Mouse (Mus musculus) yolk sac, embryonic 10.5 days (tissue): ENCODE results near the gene Polr3h.
A peak's percentile ranks its signal among the peaks of the same experiment; 100 is the strongest.
"Not testable (repeated sequence)": the region's sequence is repeated elsewhere in the genome, so short reads cannot be mapped to it uniquely, and the experiment has no call there.

Experiments used
- DNase-seq: peaks from one replicate; pipeline ENCODE4 v3.0.0-alpha.2; 2017; ENCODE audit warnings: low spot score

Gene Polr3h

DNA sequence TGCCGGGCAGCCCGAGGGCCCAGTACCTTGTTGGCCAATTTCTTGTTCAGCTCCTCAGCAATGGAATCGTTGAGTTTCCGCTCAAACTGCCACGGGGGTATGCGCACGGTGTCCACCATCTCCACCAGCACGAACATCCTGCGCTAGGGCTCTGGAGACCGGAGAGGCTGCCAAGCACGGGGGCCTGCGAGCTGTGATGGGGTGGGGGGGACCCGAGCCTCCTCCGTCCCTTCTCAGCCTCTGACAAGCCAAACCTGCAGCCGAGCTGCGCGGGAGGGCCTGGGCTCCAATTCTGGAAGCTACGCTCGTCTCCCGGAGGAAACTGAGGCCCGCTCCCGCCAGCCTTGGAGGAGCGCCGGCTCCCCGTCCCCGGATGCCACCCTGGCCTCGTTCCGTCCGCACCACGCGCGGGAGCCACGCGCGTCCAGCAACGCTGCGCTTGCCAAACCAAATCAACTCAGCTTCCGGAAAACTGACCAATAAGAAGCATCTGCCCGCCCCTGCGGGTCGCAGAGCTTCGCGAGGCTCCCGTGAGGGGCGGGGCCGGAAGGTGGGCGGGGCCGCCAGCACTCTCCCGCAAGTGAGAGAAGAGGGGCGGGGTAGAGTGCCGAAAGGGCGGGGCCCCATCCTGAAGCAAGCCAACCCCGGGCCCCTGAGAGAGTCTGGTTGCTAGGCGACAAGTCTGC, at the start of gene Polr3h:
Polr3h (minus strand) TSS at position 481 of the 686 bp plus-strand sequence.
- DNase-seq = peak; percentile 97

- not testable (repeated sequence) for DNase-seq
These were observed 49.1 kb upstream of the Polr3h start for GRCm38 (mm10) chr15:81975156-81975555.

- DNase-seq = not testable (repeated sequence)
These were observed 44.5 kb upstream of the Polr3h start for GRCm38 (mm10) chr15:81970498-81970897.

GRCm38 (mm10) chr15:81969635-81970034, 43.6 kb upstream of the Polr3h start:
- not testable (repeated sequence) for DNase-seq

DNA sequence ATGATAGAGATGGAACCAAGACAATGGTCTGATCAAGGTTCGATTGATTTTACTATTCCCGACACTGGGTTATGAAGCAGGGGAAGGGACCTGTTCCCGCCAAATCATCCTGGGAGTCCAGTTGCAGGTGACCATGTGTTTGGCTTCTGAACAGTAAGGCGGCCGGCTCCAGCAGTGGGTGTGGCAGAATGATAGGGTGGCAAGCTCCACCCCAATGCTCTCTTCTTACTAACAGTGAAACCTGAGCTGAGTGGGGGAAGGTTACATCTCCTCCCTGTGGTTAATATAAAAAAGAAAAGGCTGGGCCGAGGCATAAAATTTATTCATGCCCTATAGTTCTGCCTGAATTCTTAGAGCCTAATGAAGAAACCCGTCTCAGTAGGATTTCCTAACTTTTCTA, 43.1 kb upstream of the Polr3h start:
- DNase-seq = no peak

GRCm38 (mm10) chr15:81968447-81968846, 42.4 kb upstream of the Polr3h start:
- no peak for DNase-seq

DNA sequence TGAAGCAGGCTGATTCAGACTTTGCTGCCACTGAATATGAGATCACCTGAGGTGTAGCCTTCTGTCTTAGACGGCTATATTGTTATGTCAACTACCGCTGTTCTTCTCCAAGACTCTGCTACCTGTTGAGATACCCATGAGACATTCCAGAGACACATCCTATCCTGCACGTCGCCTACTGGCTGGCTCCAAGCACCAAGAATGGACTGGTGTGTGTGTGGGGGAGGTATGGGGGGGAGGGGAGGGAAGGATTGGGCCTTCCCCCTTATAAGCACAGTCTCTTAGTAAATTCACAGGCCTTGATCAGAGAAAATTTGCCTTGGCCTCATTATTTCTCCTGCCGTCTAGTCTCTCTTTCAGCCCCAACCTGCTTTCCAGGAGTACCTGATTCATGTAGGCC, 41.8 kb upstream of the Polr3h start:
- no peak for DNase-seq

- DNase-seq = no peak
These were observed 40.2 kb upstream of the Polr3h start for GRCm38 (mm10) chr15:81966062-81966829.

- DNase-seq = no peak
These were observed 39.0 kb upstream of the Polr3h start for GRCm38 (mm10) chr15:81964980-81965545.

DNA sequence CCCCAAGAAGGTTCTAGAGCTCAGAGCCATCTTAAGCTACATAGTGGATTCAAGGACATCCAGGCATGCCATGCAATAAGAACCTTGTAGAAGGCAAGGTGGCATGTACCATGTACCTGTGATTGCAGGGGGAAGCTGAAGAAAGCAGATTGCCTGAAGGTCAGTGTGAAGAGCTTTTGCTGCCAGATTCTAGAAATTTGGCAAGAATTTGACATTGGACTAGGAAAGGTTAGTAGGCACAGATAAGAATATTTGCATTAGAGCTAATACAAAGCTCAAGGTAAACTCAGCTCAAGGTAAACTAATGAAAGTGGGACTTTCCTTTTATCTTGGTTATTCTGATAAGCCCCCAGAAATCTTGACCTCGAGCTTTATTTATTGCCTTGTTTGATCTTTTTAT, 38.2 kb upstream of the Polr3h start:
- DNase-seq = no peak

- no peak for DNase-seq
These were observed 35.0 kb upstream of the Polr3h start for GRCm38 (mm10) chr15:81961078-81961451.

DNA sequence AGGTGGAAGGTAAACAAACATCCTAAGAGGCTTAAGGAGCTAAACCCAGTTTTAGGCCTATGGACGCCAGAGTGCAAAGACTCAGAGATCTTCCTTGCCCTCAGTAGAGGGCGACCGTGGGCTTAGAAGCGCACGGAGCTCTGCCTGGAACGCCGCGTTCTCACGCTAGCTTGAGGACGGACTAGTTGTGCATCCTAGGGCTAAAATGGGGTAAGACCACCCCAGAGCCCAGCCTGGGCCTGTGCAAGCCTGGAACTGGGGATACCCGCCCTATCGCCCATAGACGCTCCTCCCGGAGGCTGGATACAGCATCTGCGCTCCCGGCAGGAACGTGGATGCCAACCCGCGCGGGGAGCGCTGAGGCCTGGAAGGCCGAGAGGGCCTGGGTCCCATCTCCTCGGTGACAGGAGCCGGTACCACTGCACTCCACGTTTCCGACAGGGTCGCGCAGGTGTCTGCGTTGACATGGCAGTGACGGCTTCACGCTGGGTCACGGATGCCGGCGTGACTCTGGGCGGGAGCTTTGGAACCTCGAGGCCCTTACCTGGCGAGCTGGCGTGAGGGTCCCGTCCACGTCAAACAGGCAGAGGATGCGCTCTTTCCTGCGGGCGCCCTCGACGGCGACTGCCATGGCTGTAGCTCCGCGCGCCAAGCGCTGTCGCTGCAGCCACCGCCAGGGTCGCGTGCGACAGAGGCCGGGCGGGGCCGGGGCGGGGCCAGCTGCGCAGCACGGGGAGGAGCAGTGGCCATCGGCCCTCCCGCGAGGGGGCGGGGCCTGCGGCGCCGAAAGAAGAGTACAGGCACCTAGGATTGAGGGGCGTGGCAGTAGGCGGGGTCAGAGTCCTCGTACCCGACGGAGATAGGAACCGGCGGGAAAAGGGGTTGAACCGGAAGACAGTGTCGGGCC, 34.4 kb upstream of the Polr3h start, which contains the start of gene Pmm1:
Pmm1 (minus strand) TSS at position 760 of the 907 bp plus-strand sequence.
- peak; percentile 99 for DNase-seq

DNA sequence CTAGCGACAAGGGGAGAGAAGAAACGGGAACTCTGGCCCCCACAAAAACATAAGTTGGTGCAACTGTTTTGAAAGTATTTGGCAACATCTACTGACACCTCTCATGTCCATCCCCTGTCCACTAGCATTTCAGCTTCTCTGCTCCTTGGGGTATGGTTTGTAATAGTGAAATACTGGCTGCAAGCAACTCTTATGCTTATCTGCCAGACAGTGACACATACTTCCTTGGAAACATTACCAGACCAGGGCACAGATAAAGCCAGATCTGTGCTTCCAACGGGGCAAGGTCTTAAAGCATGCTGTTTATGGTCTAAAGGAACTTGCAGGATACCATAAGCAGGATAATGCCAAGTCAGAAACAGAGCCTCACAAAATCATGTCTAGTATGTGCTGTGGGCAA, 32.9 kb upstream of the Polr3h start:
- DNase-seq = no peak

DNA sequence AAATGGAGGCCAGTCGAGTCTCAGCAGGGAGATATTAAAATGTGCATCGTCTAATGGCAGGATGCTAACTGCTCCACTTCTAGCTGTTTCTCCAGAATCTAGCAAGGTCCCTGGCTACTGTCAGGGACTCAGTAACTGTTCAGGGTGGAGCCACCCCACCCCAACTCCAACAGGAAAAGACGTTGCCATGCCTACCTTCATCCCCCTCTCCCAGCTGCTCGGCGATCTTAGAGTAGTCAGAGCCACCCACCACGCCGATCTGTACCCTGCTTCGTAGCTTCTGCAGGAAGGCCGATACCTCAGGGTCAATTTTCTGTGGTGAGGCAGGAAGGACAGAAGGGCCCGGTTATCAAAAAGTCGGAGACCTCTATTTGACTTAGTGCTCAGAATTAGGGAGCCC, 31.6 kb upstream of the Polr3h start:
- DNase-seq = no peak

GRCm38 (mm10) chr15:81956457-81956856, 30.4 kb upstream of the Polr3h start:
- DNase-seq = no peak

DNA sequence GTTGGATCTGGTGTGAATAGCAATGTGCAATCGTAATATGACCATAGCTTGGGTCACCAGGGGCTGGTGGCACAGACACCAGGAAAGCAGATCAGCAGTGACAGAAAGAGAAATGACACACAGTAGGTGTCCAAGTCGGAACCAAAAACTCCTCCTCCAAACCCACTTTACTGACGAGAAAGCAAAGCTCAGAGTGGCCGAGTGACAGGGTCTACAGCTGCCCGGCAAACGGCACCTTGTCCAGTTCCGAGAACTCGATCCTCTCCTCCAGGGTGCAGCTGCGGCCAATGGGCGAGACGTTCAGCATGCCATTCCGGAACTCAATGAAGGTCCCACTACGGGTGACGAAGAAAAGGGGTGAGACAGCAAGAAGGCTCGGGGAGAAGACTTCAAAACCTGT, 29.4 kb upstream of the Polr3h start:
- no peak for DNase-seq

- no peak for DNase-seq
These were observed 28.7 kb upstream of the Polr3h start for GRCm38 (mm10) chr15:81954716-81955115.

GRCm38 (mm10) chr15:81954151-81954583, 28.1 kb upstream of the Polr3h start:
- DNase-seq = no peak

DNA sequence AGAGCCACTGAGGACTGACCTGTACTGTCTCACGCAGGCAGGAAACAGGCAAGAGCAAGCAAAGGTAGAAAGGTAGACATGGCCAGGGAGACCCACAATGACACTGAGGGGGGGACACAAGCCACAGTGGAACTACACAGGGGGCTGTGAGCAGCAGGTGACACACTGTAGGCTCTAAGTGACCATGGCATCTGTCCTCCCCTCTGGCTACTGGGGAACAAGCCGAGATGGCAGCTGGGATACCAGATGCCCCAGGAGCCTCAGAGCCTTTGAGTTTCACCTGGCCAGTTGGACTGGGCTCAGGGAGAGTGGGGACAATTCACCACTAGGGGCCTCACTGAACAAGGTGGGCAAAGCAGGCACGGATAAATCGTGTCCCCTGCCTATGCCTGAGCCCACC, 26.3 kb upstream of the Polr3h start:
- no peak for DNase-seq

DNA sequence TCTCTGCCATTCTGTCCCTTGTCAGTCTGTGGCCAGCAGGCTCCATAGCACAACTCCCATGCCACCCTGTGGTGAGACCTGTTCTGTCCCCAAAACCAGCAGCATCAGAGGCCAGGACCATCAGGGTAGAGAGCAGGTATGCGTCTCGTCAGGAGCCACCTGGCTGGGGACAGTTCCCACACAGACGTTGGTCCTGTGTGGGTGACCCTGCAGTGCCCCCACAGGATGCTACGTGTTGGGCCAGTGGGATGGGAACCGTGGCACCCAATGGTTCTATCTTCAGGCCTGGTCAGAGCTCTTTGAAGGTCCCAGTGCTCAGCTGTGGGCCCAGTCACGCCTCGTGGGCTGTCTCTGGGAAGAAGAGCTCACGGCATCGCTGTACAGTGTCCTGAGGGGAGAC, 25.1 kb upstream of the Polr3h start:
- DNase-seq = no peak

- no peak for DNase-seq
These were observed 24.7 kb upstream of the Polr3h start for GRCm38 (mm10) chr15:81950716-81951115.
